Mouse (Mus musculus) CD4-positive, CD25-positive, alpha-beta regulatory T cell, adult 4 months (primary cell): ENCODE measurements around the gene Tomm5. TPM values are rescaled to one million over a fixed set of nuclear protein-coding genes. Genes with fewer than 3 reads are reported as not detected.
A peak's percentile ranks its signal among the peaks of the same experiment; 100 is the strongest.
"Not testable (repeated sequence)": the region's sequence is repeated elsewhere in the genome, so short reads cannot be mapped to it uniquely, and the experiment has no call there.

Source experiments
- ATAC-seq: one replicate; pipeline ENCODE4 v1.8.0; 2017
- polyA plus RNA-seq, 2 experiments: library from polyadenylated mRNA; unstranded; fragments of 100-300 nt; shearing (Covaris generic); gene quantifications; one replicate each; pipeline ENCODE4 v1.2.1; 2017

The Tomm5 gene
- polyA plus RNA-seq = 100 to 1,000 TPM; 125 to 132 TPM

DNA sequence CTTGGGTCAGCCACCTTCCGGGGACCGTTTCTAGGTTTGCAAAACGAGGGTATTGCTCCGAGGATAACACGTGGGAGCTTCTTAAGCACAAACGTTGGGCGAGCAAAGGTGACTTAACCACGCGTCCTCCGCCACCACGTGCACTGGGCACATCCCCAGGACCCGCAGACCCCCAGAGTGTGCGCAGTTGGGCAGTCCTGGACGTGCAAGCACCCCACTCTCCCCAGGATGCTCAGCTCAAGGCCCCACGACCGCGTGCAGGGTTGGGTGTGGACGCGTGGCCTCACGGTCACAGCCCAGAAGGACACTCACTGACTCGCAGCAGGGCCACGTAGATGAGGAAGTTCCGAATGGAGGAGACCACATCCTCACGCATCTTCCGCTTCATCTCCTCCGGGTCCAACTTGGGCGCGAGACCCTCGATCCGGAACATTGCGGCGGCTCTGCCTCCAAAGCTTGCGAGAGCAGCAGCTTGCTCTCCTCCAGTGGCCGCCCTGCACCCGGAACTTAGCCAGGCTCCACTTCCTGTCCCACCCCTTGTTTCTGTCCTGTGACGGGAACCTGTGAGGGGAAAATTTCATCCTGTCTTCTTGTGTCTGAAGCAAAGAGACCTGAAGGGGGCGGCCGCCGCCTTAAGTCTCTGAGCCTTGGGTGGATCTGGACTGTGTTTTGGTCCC is at the start of gene Tomm5:
Gene Tomm5, minus strand, starts transcription at position 514 of the 677 bp plus-strand sequence.
- peak; percentile 100 for ATAC-seq

GRCm38 (mm10) chr4:45156433-45156832 is 48.5 kb upstream of the Tomm5 start:
- no peak for ATAC-seq

GRCm38 (mm10) chr4:45143005-45143404 is 35.1 kb upstream of the Tomm5 start:
- ATAC-seq = no peak

GRCm38 (mm10) chr4:45142411-45142810 is 34.5 kb upstream of the Tomm5 start:
- no peak for ATAC-seq

- no peak for ATAC-seq
These were observed 33.9 kb upstream of the Tomm5 start for GRCm38 (mm10) chr4:45141835-45142234.

GRCm38 (mm10) chr4:45137636-45138035 is 29.7 kb upstream of the Tomm5 start:
- no peak for ATAC-seq

- ATAC-seq = no peak
These were observed 26.6 kb upstream of the Tomm5 start for GRCm38 (mm10) chr4:45134471-45134870.

DNA sequence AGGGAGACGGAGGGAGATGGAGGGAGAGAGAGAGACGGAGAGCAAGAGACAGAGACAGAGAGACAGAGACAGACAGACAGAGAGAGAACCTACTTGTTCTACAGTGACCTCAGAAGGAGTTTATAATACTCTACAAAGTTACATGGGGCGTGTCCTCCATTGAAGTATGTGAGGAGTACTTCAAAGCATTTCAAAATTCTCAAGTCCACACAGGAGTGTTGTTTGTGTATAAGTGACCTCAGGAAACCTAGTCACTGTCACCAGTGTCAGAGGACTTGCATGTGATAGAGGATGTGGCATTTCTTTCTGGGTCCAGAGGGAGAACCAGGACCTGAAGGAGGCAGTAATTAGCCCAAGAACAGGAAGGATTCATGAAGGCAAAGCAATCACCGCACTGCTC is 23.1 kb upstream of the Tomm5 start:
- ATAC-seq = no peak

DNA sequence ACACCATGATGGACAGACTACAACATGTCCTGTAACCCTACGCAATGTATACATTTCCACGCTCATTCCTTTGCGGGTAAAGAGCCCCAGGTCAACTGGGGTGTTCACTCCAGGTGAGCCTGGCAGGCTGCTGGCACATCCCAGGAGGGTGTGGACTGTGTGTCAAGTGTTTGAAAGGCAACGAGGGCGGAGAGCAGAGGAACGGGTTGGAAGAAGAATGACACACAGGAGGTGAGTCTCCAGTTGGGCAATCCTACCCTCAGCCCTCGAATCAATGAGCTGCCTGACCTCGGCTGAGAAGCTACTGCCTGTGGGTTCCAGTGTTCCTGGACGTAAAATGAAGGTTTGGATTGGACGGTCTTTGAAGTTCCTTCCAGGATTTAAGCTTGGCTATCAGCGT is 13.4 kb upstream of the Tomm5 start:
- no peak for ATAC-seq

- ATAC-seq = no peak
These were observed 669 bp upstream of the Tomm5 start for GRCm38 (mm10) chr4:45108456-45109110.

GRCm38 (mm10) chr4:45107066-45107465 is 848 bp downstream of the Tomm5 start:
- no peak for ATAC-seq

DNA sequence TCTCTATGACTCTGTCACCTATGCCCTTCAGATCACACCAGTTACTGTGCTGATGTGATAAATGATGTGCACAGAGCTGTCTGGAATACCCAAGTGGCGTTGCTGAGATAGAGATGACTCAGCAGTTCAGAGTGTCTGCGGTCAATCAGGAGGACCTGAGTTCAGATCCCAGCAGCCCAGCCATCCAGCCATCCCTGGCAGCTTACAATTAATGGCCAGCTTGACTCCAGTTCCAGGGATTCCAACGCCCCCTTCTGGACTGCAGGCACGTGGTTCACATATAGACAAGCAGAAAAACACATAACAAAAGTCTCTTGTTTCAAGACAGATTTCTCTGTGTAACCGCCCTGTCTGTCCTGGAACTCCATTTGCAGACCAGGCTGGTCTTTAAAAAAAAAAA is 1.5 kb downstream of the Tomm5 start:
- no peak for ATAC-seq

DNA sequence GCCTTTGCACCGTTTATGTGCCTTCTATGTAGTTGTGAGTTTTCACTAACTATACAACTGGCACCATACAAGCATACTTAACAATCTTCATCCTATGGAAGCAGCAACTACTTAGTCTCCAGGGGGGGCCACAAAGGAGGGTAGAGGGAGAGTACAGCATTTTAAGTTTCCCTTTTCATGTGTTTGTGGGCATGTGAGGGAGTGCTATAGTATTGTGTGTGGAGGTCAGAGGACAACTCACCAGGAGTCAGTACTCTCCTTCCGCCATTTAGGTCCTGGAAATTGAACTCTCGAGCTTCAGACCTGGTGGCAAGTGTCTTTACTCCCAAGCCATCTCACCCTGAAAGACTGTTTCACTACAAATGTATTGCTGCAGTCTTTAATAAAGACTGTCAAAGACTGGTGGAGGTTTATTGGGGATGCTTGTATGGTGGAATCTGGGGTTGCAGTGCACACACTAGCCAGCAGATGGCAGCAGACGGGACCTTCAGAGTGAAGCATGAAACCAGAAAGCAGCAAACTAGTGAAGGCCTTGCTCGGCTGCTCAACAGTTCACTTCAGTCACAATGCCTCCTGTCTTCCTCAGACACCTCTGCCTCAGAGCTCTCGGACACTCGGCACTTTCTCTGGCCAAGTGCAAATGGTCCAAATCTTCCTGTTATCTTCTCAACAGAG is 10.6 kb downstream of the Tomm5 start:
- peak; percentile 93 for ATAC-seq

- no peak for ATAC-seq
These were observed 23.0 kb downstream of the Tomm5 start for GRCm38 (mm10) chr4:45084895-45085290.

- ATAC-seq = peak; percentile 93
These were observed 23.7 kb downstream of the Tomm5 start, which contains the start of gene Fbxo10 for GRCm38 (mm10) chr4:45084021-45084894. TSS of gene Fbxo10 (minus strand) at chr4:45084604.

DNA sequence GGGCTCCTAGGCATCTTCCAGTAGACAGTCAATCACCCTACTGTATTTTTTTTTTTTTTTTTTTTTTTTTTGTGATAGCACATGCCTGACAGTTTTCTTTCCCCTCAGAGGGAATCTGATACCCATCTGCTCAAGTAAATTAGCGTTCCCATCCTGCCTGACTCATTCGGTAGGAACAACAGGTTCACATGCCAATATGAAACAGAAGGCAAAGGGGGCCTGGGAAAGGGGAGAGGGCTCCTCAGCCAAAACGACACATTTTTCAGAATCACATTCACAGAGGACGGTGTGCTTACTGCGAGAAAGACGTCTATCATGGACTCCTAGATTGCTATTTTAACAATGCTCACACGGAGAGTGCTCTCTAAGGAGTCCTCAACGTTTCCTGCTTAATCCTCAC is 24.4 kb downstream of the Tomm5 start:
- no peak for ATAC-seq

GRCm38 (mm10) chr4:45082951-45083350 is 25.0 kb downstream of the Tomm5 start:
- ATAC-seq = no peak

DNA sequence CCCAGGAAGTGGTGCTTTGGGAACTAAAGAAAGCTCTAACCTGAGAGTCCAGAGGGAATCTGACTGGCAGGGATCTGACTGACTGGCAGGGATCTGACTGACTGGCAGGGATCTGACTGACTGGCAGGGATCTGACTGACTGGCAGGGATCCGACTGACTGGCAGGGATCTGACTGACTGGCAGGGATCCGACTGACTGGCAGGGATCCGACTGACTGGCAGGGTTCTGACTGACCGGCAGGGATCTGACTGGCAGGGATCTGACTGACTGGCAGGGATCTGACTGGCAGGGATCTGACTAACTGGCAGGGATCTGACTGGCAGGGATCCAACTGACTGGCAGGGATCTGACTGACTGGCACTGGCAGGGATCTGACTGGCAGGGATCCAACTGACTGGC is 26.9 kb downstream of the Tomm5 start:
- ATAC-seq = not testable (repeated sequence)

- no peak for ATAC-seq
These were observed 34.4 kb downstream of the Tomm5 start for GRCm38 (mm10) chr4:45073544-45073943.

GRCm38 (mm10) chr4:45072261-45072973 is 35.5 kb downstream of the Tomm5 start:
- ATAC-seq = no peak

- ATAC-seq = no peak
These were observed 40.2 kb downstream of the Tomm5 start for GRCm38 (mm10) chr4:45067742-45068141.
